Mouse (Mus musculus): ENCODE results near the gene Tmed6. TPM values are rescaled to one million over a fixed set of nuclear protein-coding genes. Genes with fewer than 3 reads are reported as not detected.

Tmed6 gene
- polyA plus RNA-seq, 2 experiments, result 1.0 to 3.7 TPM

DNA sequence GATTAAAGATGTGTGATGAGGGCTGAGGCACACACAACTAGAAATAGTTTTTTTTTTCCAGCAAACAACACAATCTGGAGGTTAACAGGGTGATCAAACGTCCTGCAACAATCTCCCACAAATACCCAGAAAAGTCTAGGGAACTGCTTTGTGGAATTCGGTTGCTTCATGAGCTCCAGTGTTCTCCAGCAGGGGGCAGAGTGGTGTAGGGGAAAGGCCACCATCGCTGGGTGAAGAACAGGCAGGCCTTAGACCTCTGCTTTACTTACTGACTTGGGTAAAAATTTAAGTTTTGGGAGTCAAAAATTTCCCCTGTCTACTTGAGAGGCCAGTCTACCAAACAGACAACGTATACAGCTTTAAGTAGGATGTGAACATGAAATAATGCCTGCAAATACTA lies 39.1 kb upstream of the Tmed6 start:
- Histone ChIP-seq H3K27me3 (ENCODE audit: control insufficient read depth, insufficient read depth, low read length) (no peaks in the 10 kb centered on the region), H3K4me3 (ENCODE audit: insufficient read depth in 1 of 2, low read depth in 2 of 2, low read length in 2 of 2) (no peak overlapping the region), H3K36me3 (replicated peaks; ENCODE audit: control insufficient read depth, insufficient read depth, low read depth) (no peaks in the 10 kb centered on the region), H3K27ac (no peak overlapping the region), H3K4me2 (ENCODE audit: low read depth) (no peak overlapping the region), H3K9ac (replicated peaks) (no peak overlapping the region), H3K4me1 (replicated peaks; ENCODE audit: control insufficient read depth in 2 of 2, insufficient read depth in 2 of 2, low read length in 1 of 2) (no peaks in the 10 kb centered on the region), H3K9me3 (ENCODE audit: control insufficient read depth, low read length) (no peaks in the 10 kb centered on the region)
- DNase-seq (ENCODE audit: low read depth in 3 of 3, low spot score in 3 of 3), result peak; percentile 35 to 42 (median 36)
- TF ChIP-seq EP300 (IDR thresholded peaks at IDR 0.05; ENCODE audit: low read depth) (no peak), CTCF (IDR thresholded peaks at IDR 0.05; ENCODE audit: low read depth) (peak; percentile 87)
- 8% methylated on average over 4 of the region's 4 CpGs for WGBS (ENCODE audit: insufficient replicate concordance)
- no peak for ATAC-seq (ENCODE audit: insufficient read depth)

DNA sequence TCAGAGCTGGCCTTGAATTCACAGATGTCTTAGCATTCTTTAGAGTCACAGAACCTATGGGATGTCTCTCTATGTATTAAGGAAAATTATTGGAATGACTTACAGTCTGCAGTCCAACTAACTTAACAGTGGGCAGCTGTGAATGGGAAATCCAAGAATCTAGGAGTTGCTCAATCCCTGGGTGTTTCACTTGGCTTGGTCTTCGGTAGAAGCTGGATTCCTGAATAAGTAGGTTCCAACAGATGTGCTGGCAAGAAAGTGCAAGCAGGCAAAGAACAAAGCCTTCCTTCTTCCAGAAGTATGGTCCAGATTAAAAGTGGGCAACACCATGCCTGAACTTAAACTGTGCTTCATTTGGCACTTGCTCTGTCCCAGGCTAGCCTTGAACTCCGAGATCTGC lies 35.2 kb upstream of the Tmed6 start:
- H3K36me3 ChIP-seq (replicated peaks; ENCODE audit: control insufficient read depth, insufficient read depth, low read depth), result no peaks in the 10 kb centered on the region
- H3K4me1 ChIP-seq (replicated peaks; ENCODE audit: control insufficient read depth in 2 of 2, insufficient read depth in 2 of 2, low read length in 1 of 2), result peaks cover 0 to 4% of the 10 kb centered on the region in 2 experiments; a peak in 2 of 4 replicates
- H3K27me3 ChIP-seq (ENCODE audit: control insufficient read depth, insufficient read depth, low read length), result no peaks in the 10 kb centered on the region
- H3K4me2 ChIP-seq (ENCODE audit: low read depth), result no peak overlapping the region
- 69% methylated on average over 2 of the region's 2 CpGs for WGBS (ENCODE audit: insufficient replicate concordance)
- H3K4me3 ChIP-seq (ENCODE audit: insufficient read depth in 1 of 2, low read depth in 2 of 2, low read length in 2 of 2), result no peak overlapping the region
- H3K9ac ChIP-seq (replicated peaks), result no peak overlapping the region
- H3K9me3 ChIP-seq (ENCODE audit: control insufficient read depth, low read length), result no peaks in the 10 kb centered on the region
- no peak for DNase-seq (ENCODE audit: low read depth in 3 of 3, low spot score in 3 of 3)
- no peak overlapping the region for H3K27ac ChIP-seq
- ATAC-seq (ENCODE audit: insufficient read depth), result no peak
- TF ChIP-seq EP300 (IDR thresholded peaks at IDR 0.05; ENCODE audit: low read depth), result no peak
- no peak for TF ChIP-seq CTCF (IDR thresholded peaks at IDR 0.05; ENCODE audit: low read depth)

- Histone ChIP-seq H3K27me3 (ENCODE audit: control insufficient read depth, insufficient read depth, low read length) (no peaks in the 10 kb centered on the region), H3K9me3 (ENCODE audit: control insufficient read depth, low read length) (no peaks in the 10 kb centered on the region), H3K4me2 (ENCODE audit: low read depth) (peak within 1 kb of the TSS; percentile 84), H3K36me3 (replicated peaks; ENCODE audit: control insufficient read depth, insufficient read depth, low read depth) (peaks cover 7% of the 10 kb centered on the region), H3K9ac (replicated peaks) (peak within 1 kb of the TSS; percentile 97), H3K4me1 (replicated peaks; ENCODE audit: control insufficient read depth in 2 of 2, insufficient read depth in 2 of 2, low read length in 1 of 2) (peaks cover 4 to 9% of the 10 kb centered on the region in 2 experiments; a peak in 3 of 4 replicates), H3K4me3 (ENCODE audit: insufficient read depth in 1 of 2, low read depth in 2 of 2, low read length in 2 of 2) (peak within 1 kb of the TSS; percentile 76 to 92), H3K27ac (peak within 1 kb of the TSS; percentile 93)
- ATAC-seq (ENCODE audit: insufficient read depth) (peak; percentile 89), DNase-seq (ENCODE audit: low read depth in 3 of 3, low spot score in 3 of 3) (peak; percentile 79 to 83 (median 82))
- 2% methylated on average over 39 of the region's 39 CpGs for WGBS (ENCODE audit: insufficient replicate concordance)
- TF ChIP-seq EP300 (IDR thresholded peaks at IDR 0.05; ENCODE audit: low read depth), result no peak
- TF ChIP-seq CTCF (IDR thresholded peaks at IDR 0.05; ENCODE audit: low read depth), result no peak
Measured at GRCm38 (mm10) chr8:107096366-107097036, 31.1 kb upstream of the Tmed6 start, which contains the start of gene Terf2. Gene Terf2 (minus strand): TSS chr8:107096547.

- Histone ChIP-seq H3K4me3 (ENCODE audit: insufficient read depth in 1 of 2, low read depth in 2 of 2, low read length in 2 of 2) (peak overlapping the region; percentile 76 to 92), H3K27ac (peak overlapping the region; percentile 93), H3K36me3 (replicated peaks; ENCODE audit: control insufficient read depth, insufficient read depth, low read depth) (peaks cover 11% of the 10 kb centered on the region), H3K4me1 (replicated peaks; ENCODE audit: control insufficient read depth in 2 of 2, insufficient read depth in 2 of 2, low read length in 1 of 2) (peaks cover 4 to 9% of the 10 kb centered on the region in 2 experiments; a peak in 3 of 4 replicates), H3K9me3 (ENCODE audit: control insufficient read depth, low read length) (no peaks in the 10 kb centered on the region), H3K4me2 (ENCODE audit: low read depth) (peak overlapping the region; percentile 84), H3K9ac (replicated peaks) (peak overlapping the region; percentile 97), H3K27me3 (ENCODE audit: control insufficient read depth, insufficient read depth, low read length) (no peaks in the 10 kb centered on the region)
- ATAC-seq (ENCODE audit: insufficient read depth) (no peak), DNase-seq (ENCODE audit: low read depth in 3 of 3, low spot score in 3 of 3) (peak in 1 of 3 experiments; percentile 35)
- WGBS (ENCODE audit: insufficient replicate concordance), result 1% methylated on average over 52 of the region's 53 CpGs
- TF ChIP-seq EP300 (IDR thresholded peaks at IDR 0.05; ENCODE audit: low read depth) (no peak), CTCF (IDR thresholded peaks at IDR 0.05; ENCODE audit: low read depth) (no peak)
Measured at GRCm38 (mm10) chr8:107095717-107096365, 30.4 kb upstream of the Tmed6 start.

- WGBS (ENCODE audit: insufficient replicate concordance), result 85% methylated on average over 7 of the region's 7 CpGs
- no peak for TF ChIP-seq EP300 (IDR thresholded peaks at IDR 0.05; ENCODE audit: low read depth)
- no peak for TF ChIP-seq CTCF (IDR thresholded peaks at IDR 0.05; ENCODE audit: low read depth)
- no peak overlapping the region for H3K27ac ChIP-seq
- ATAC-seq (ENCODE audit: insufficient read depth) (no peak), DNase-seq (ENCODE audit: low read depth in 3 of 3, low spot score in 3 of 3) (no peak)
- H3K4me1 ChIP-seq (replicated peaks; ENCODE audit: control insufficient read depth in 2 of 2, insufficient read depth in 2 of 2, low read length in 1 of 2), result peaks cover 4 to 5% of the 10 kb centered on the region in 2 experiments; a peak in 2 of 4 replicates
- no peak overlapping the region for H3K4me3 ChIP-seq (ENCODE audit: insufficient read depth in 1 of 2, low read depth in 2 of 2, low read length in 2 of 2)
- H3K9me3 ChIP-seq (ENCODE audit: control insufficient read depth, low read length), result no peaks in the 10 kb centered on the region
- H3K4me2 ChIP-seq (ENCODE audit: low read depth), result no peak overlapping the region
- peaks cover 18% of the 10 kb centered on the region for H3K36me3 ChIP-seq (replicated peaks; ENCODE audit: control insufficient read depth, insufficient read depth, low read depth)
- H3K27me3 ChIP-seq (ENCODE audit: control insufficient read depth, insufficient read depth, low read length), result no peaks in the 10 kb centered on the region
- no peak overlapping the region for H3K9ac ChIP-seq (replicated peaks)
Measured at GRCm38 (mm10) chr8:107090531-107090930, 25.1 kb upstream of the Tmed6 start.
